Mouse (Mus musculus) 3134 (cell line): ENCODE data around the gene Gm5136.

Experiments
- DNase-seq: peaks from one replicate; pipeline ENCODE4 v3.0.0-alpha.2; 2011; ENCODE audit warnings: low spot score; ENCODE audit not compliant: insufficient read length; ENCODE audit errors: extremely low read depth

The Gm5136 gene

DNA sequence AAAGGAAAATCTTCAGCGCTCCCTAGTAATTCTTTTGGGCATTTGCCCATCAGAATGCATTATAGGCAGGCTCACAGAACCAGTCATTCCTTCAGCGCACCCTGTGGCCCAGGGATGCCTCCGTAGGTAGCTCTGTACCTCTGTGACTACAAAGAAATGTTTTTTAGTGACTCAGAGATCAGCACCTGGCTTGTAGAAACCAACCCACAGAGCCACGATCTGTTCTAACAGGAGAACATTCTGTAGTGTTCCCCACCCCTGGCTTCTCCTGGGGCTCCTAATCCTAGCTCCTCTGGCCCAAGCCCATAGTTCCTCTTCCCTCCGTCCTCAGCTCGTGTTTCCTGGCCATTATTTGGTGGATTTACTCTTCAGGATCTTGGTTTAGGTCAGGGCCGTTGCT is 50.8 kb downstream of the Gm5136 start:
- DNase-seq, result no peak
